Mouse (Mus musculus) forebrain, embryonic 15.5 days (tissue): ENCODE measurements around the gene Brat1. TPM values are rescaled to one million over a fixed set of nuclear protein-coding genes. Genes with fewer than 3 reads are reported as not detected.
A peak's percentile ranks its signal among the peaks of the same experiment; 100 is the strongest.

Experiments
- ATAC-seq: fragments of 200-750 bp; cut with Nextera tagmentation; replicated peaks from 2 replicates; pipeline ENCODE4 v1.8.0; 2017; ENCODE audit warnings: mild to moderate bottlenecking, moderate TSS enrichment, moderate library complexity
- H3K27ac ChIP-seq: fragments of 300-500 bp; sonication (generic); replicated peaks from 2 replicates; pipeline ENCODE4 v1.5.1; 2015; ENCODE audit warnings: mild to moderate bottlenecking, inconsistent platforms
- H3K27me3 ChIP-seq: fragments of 300-500 bp; sonication (generic); 2 replicates; pipeline ENCODE4 v1.6.1; 2015; ENCODE audit warnings: inconsistent platforms
- H3K36me3 ChIP-seq: fragments of 300-500 bp; sonication (generic); 2 replicates; pipeline ENCODE4 v1.6.1; 2015; ENCODE audit warnings: mild to moderate bottlenecking, inconsistent platforms
- H3K4me1 ChIP-seq: fragments of 300-500 bp; sonication (generic); 2 replicates; pipeline ENCODE4 v1.6.1; 2015; ENCODE audit warnings: inconsistent platforms
- H3K4me2 ChIP-seq: fragments of 300-500 bp; sonication (generic); replicated peaks from 2 replicates; pipeline ENCODE4 v1.6.1; 2015; ENCODE audit warnings: mild to moderate bottlenecking, inconsistent platforms
- H3K4me3 ChIP-seq: fragments of 300-500 bp; sonication (generic); 2 replicates; pipeline ENCODE4 v1.5.1; 2015; ENCODE audit warnings: mild to moderate bottlenecking, inconsistent platforms
- H3K9ac ChIP-seq: fragments of 300-500 bp; sonication (generic); replicated peaks from 2 replicates; pipeline ENCODE4 v1.6.1; 2015; ENCODE audit warnings: mild to moderate bottlenecking, inconsistent platforms
- H3K9me3 ChIP-seq: fragments of 300-500 bp; sonication (generic); 2 replicates; pipeline ENCODE4 v1.6.1; 2016; ENCODE audit warnings: inconsistent platforms
- WGBS: fragments of 180-500 bp; shearing (Covaris S2); methylation state at CpG from one replicate; pipeline ENCODE4 v1.1.7; 2015; ENCODE audit warnings: mixed read lengths; 5-methylcytosine and 5-hydroxymethylcytosine counted together
- polyA plus RNA-seq: library from polyadenylated mRNA; unstranded; fragments of >200 nt; fragmentation: Nextera tagmentation; extraction: Ambion mirVana; gene quantifications from 2 replicates; pipeline ENCODE4 v1.2.1, GENCODE M21; 2015

Gene Brat1
- polyA plus RNA-seq, 1 experiment from 2014 or later: 28.2 TPM

GRCm38 (mm10) chr5:140675640-140676039 is 29.2 kb upstream of the Brat1 start:
- Histone ChIP-seq H3K4me3 (no peak overlapping the region), H3K36me3 (peaks cover 20% of the 10 kb centered on the region), H3K4me1 (no peaks in the 10 kb centered on the region), H3K27ac (no peak overlapping the region), H3K4me2 (no peak overlapping the region), H3K9me3 (no peaks in the 10 kb centered on the region), H3K27me3 (no peaks in the 10 kb centered on the region), H3K9ac (no peak overlapping the region)
- no peak for ATAC-seq
- 89% methylated on average over 11 of the region's 11 CpGs for WGBS

GRCm38 (mm10) chr5:140677137-140677536 is 27.7 kb upstream of the Brat1 start:
- no peak for ATAC-seq
- Histone ChIP-seq H3K9ac (no peak overlapping the region), H3K4me2 (no peak overlapping the region), H3K27me3 (no peaks in the 10 kb centered on the region), H3K4me1 (no peaks in the 10 kb centered on the region), H3K27ac (no peak overlapping the region), H3K9me3 (no peaks in the 10 kb centered on the region), H3K36me3 (peaks cover 24% of the 10 kb centered on the region), H3K4me3 (no peak overlapping the region)
- 92% methylated on average over 6 of the region's 6 CpGs for WGBS

- no peak overlapping the region for H3K9ac ChIP-seq
- H3K9me3 ChIP-seq: no peaks in the 10 kb centered on the region
- H3K4me2 ChIP-seq: no peak overlapping the region
- peaks cover 25% of the 10 kb centered on the region for H3K36me3 ChIP-seq
- no peaks in the 10 kb centered on the region for H3K4me1 ChIP-seq
- 89% methylated on average over 6 of the region's 6 CpGs for WGBS
- no peak overlapping the region for H3K27ac ChIP-seq
- H3K27me3 ChIP-seq: no peaks in the 10 kb centered on the region
- no peak for ATAC-seq
- H3K4me3 ChIP-seq: no peak overlapping the region
Measured at GRCm38 (mm10) chr5:140680051-140680450, 24.8 kb upstream of the Brat1 start.

- WGBS: 92% methylated on average over 1 of the region's 1 CpGs
- ATAC-seq: no peak
- no peak overlapping the region for H3K27ac ChIP-seq
- H3K9ac ChIP-seq: no peak overlapping the region
- H3K9me3 ChIP-seq: no peaks in the 10 kb centered on the region
- no peaks in the 10 kb centered on the region for H3K27me3 ChIP-seq
- H3K4me1 ChIP-seq: no peaks in the 10 kb centered on the region
- H3K36me3 ChIP-seq: peaks cover 27% of the 10 kb centered on the region
- H3K4me3 ChIP-seq: no peak overlapping the region
- no peak overlapping the region for H3K4me2 ChIP-seq
Measured at GRCm38 (mm10) chr5:140680950-140681349, 23.9 kb upstream of the Brat1 start.

GRCm38 (mm10) chr5:140682113-140682512 is 22.7 kb upstream of the Brat1 start:
- H3K9me3 ChIP-seq: no peaks in the 10 kb centered on the region
- no peak overlapping the region for H3K9ac ChIP-seq
- H3K4me1 ChIP-seq: no peaks in the 10 kb centered on the region
- WGBS: 98% methylated on average over 6 of the region's 6 CpGs
- H3K36me3 ChIP-seq: peaks cover 24% of the 10 kb centered on the region
- H3K27ac ChIP-seq: no peak overlapping the region
- no peaks in the 10 kb centered on the region for H3K27me3 ChIP-seq
- ATAC-seq: no peak
- H3K4me3 ChIP-seq: no peak overlapping the region
- H3K4me2 ChIP-seq: no peak overlapping the region

GRCm38 (mm10) chr5:140684343-140685148 is 20.3 kb upstream of the Brat1 start:
- Histone ChIP-seq H3K9ac (no peak overlapping the region), H3K27me3 (no peaks in the 10 kb centered on the region), H3K27ac (no peak overlapping the region), H3K4me3 (no peak overlapping the region), H3K4me2 (no peak overlapping the region), H3K9me3 (no peaks in the 10 kb centered on the region), H3K4me1 (no peaks in the 10 kb centered on the region), H3K36me3 (peaks cover 24% of the 10 kb centered on the region)
- ATAC-seq: peak; percentile 60
- WGBS: 61% methylated on average over 16 of the region's 16 CpGs

GRCm38 (mm10) chr5:140688434-140688833 is 16.4 kb upstream of the Brat1 start:
- 83% methylated on average over 3 of the region's 3 CpGs for WGBS
- H3K9ac ChIP-seq: no peak overlapping the region
- H3K4me2 ChIP-seq: no peak overlapping the region
- no peak for ATAC-seq
- H3K36me3 ChIP-seq: peaks cover 39% of the 10 kb centered on the region
- H3K27ac ChIP-seq: no peak overlapping the region
- H3K9me3 ChIP-seq: no peaks in the 10 kb centered on the region
- H3K4me3 ChIP-seq: no peak overlapping the region
- H3K4me1 ChIP-seq: no peaks in the 10 kb centered on the region
- H3K27me3 ChIP-seq: no peaks in the 10 kb centered on the region

GRCm38 (mm10) chr5:140695987-140696386 is 8.8 kb upstream of the Brat1 start:
- Histone ChIP-seq H3K27me3 (no peaks in the 10 kb centered on the region), H3K36me3 (peaks cover 32% of the 10 kb centered on the region), H3K4me3 (no peak overlapping the region), H3K27ac (no peak overlapping the region), H3K4me1 (peaks cover 5% of the 10 kb centered on the region), H3K9me3 (no peaks in the 10 kb centered on the region), H3K4me2 (no peak overlapping the region), H3K9ac (no peak overlapping the region)
- 81% methylated on average over 7 of the region's 7 CpGs for WGBS
- no peak for ATAC-seq

- no peak for ATAC-seq
- no peak overlapping the region for H3K4me3 ChIP-seq
- 79% methylated on average over 9 of the region's 9 CpGs for WGBS
- H3K9ac ChIP-seq: no peak overlapping the region
- H3K4me2 ChIP-seq: no peak overlapping the region
- no peaks in the 10 kb centered on the region for H3K9me3 ChIP-seq
- peaks cover 27% of the 10 kb centered on the region for H3K4me1 ChIP-seq
- H3K27ac ChIP-seq: no peak overlapping the region
- no peaks in the 10 kb centered on the region for H3K27me3 ChIP-seq
- peaks cover 14% of the 10 kb centered on the region; the same call in 1 of the 2 replicates for H3K36me3 ChIP-seq
Measured at GRCm38 (mm10) chr5:140699776-140700175, 5.0 kb upstream of the Brat1 start.

GRCm38 (mm10) chr5:140701661-140702060 is 3.1 kb upstream of the Brat1 start:
- Histone ChIP-seq H3K4me3 (peak overlapping the region; percentile 83), H3K36me3 (peaks cover 7% of the 10 kb centered on the region; the same call in 1 of the 2 replicates), H3K9ac (peak overlapping the region; percentile 87), H3K27me3 (no peaks in the 10 kb centered on the region), H3K9me3 (no peaks in the 10 kb centered on the region), H3K4me2 (peak overlapping the region; percentile 77), H3K4me1 (peaks cover 41% of the 10 kb centered on the region), H3K27ac (peak overlapping the region; percentile 89)
- 0% methylated on average over 25 of the region's 25 CpGs for WGBS
- peak; percentile 7 for ATAC-seq

GRCm38 (mm10) chr5:140702103-140702513 is 2.7 kb upstream of the Brat1 start, which contains the start of gene Iqce:
Gene Iqce, minus strand, starts transcription at chr5:140702378.
- H3K36me3 ChIP-seq: 0 out of 2 replicates have a peak, but pooled peaks cover 4% of the 10 kb centered on the region
- H3K27ac ChIP-seq: peak within 1 kb of the TSS; percentile 89
- H3K4me1 ChIP-seq: peaks cover 41% of the 10 kb centered on the region
- peak within 1 kb of the TSS; percentile 87 for H3K9ac ChIP-seq
- peak within 1 kb of the TSS; percentile 83 for H3K4me3 ChIP-seq
- 0% methylated on average over 33 of the region's 33 CpGs for WGBS
- peak within 1 kb of the TSS; percentile 77 for H3K4me2 ChIP-seq
- ATAC-seq: peak; percentile 57
- H3K27me3 ChIP-seq: no peaks in the 10 kb centered on the region
- H3K9me3 ChIP-seq: no peaks in the 10 kb centered on the region

GRCm38 (mm10) chr5:140702618-140703175 is 2.1 kb upstream of the Brat1 start:
- Histone ChIP-seq H3K9ac (peak overlapping the region; percentile 87), H3K27me3 (no peaks in the 10 kb centered on the region), H3K4me2 (peak overlapping the region; percentile 77), H3K4me1 (peaks cover 41% of the 10 kb centered on the region), H3K27ac (peak overlapping the region; percentile 89), H3K36me3 (0 out of 2 replicates have a peak, but pooled peaks cover 4% of the 10 kb centered on the region), H3K4me3 (peak overlapping the region; percentile 83), H3K9me3 (no peaks in the 10 kb centered on the region)
- no peak for ATAC-seq
- 59% methylated on average over 19 of the region's 19 CpGs for whole genome bisulfite sequencing
